Mouse (Mus musculus): ENCODE data around the gene Gm8165. TPM values are rescaled to one million over a fixed set of nuclear protein-coding genes. Genes with fewer than 3 reads are reported as not detected.
"Not testable (repeated sequence)": the region's sequence is repeated elsewhere in the genome, so short reads cannot be mapped to it uniquely, and the experiment has no call there.

Gene Gm8165
- polyA plus RNA-seq (2016; fragmentation: Nextera tagmentation; extraction: Ambion mirVana), result not detected in 2 replicates

DNA sequence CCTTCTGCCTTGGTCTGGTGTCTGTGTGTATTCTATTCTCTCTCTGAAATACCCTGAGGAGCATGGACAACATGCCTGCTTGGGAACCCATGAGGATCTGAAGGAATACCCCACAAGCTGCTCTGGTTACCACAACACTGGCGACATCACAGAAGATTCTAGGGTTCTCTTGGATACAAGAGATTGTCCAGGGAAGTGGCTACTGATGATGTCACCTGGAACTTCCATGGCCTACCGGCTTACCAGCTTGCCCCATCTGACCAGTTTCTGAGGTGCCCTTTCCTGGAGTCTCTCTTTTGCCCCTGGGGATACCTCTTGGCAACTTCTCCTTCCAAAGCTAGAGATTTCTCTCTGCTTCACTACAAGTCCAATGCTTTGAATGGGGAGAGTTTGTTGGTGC lies at the start of gene Gm8165:
TSS of gene Gm8165 (minus strand) at position 101 of the 400 bp plus-strand sequence.
- H3K9me3 ChIP-seq; H3K36me3 ChIP-seq (replicated peaks); H3K4me1 ChIP-seq; DNase-seq (ENCODE audit: low spot score); H3K27me3 ChIP-seq (replicated peaks; ENCODE audit: low read depth, poor library complexity, severe bottlenecking); H3K27ac ChIP-seq (replicated peaks); H3K4me3 ChIP-seq: not testable (repeated sequence)
- 88% methylated on average over 1 of the region's 2 CpGs for WGBS

GRCm38 (mm10) chr14:43697621-43698020 lies 20.6 kb upstream of the Gm8165 start, which contains the start of gene Gm7324:
Gene Gm7324 (plus strand): TSS chr14:43697828.
- not testable (repeated sequence) for H3K4me1 ChIP-seq; H3K4me3 ChIP-seq; H3K27me3 ChIP-seq (replicated peaks; ENCODE audit: low read depth, poor library complexity, severe bottlenecking); DNase-seq (ENCODE audit: low spot score); H3K27ac ChIP-seq (replicated peaks); H3K9me3 ChIP-seq; H3K36me3 ChIP-seq (replicated peaks)
- WGBS, result 90% methylated on average over 4 of the region's 4 CpGs

Other genes starting within 250 kb of the Gm8165 start
- not detected in 2 replicates for gene Gm5799, start 133.6 kb downstream of the Gm8165 start, polyA plus RNA-seq (2016; fragmentation: Nextera tagmentation; extraction: Ambion mirVana)
- gene Gm17654, start 98.1 kb downstream of the Gm8165 start, polyA plus RNA-seq (2016; fragmentation: Nextera tagmentation; extraction: Ambion mirVana), result not detected in 2 replicates
- not detected in 2 replicates for gene Gm10375, start 69.2 kb downstream of the Gm8165 start, polyA plus RNA-seq (2016; fragmentation: Nextera tagmentation; extraction: Ambion mirVana)
- 0.74 and 1.3 TPM in 2 replicates for gene Gm7324, start 20.6 kb upstream of the Gm8165 start, polyA plus RNA-seq (2016; fragmentation: Nextera tagmentation; extraction: Ambion mirVana)
- gene Gm16506, start 50.3 kb upstream of the Gm8165 start, polyA plus RNA-seq (2016; fragmentation: Nextera tagmentation; extraction: Ambion mirVana), result not detected in 2 replicates
- gene Gm6526, start 70.7 kb upstream of the Gm8165 start, polyA plus RNA-seq (2016; fragmentation: Nextera tagmentation; extraction: Ambion mirVana), result not detected in 2 replicates
- not detected in 2 replicates for gene Gm8180, start 107.5 kb upstream of the Gm8165 start, polyA plus RNA-seq (2016; fragmentation: Nextera tagmentation; extraction: Ambion mirVana)
- not detected in 2 replicates for gene Ear1, start 198.3 kb upstream of the Gm8165 start, polyA plus RNA-seq (2016; fragmentation: Nextera tagmentation; extraction: Ambion mirVana)
- gene Ear10, start 246.4 kb upstream of the Gm8165 start, polyA plus RNA-seq (2016; fragmentation: Nextera tagmentation; extraction: Ambion mirVana), result not detected in 2 replicates
- gene Gm8113, start 248.2 kb upstream of the Gm8165 start, polyA plus RNA-seq (2016; fragmentation: Nextera tagmentation; extraction: Ambion mirVana), result 7.6 and 8.7 TPM in 2 replicates